Mouse (Mus musculus): ENCODE data around the gene Olfr198.
"Not testable (repeated sequence)": the region's sequence is repeated elsewhere in the genome, so short reads cannot be mapped to it uniquely, and the experiment has no call there.

Olfr198 gene

GRCm38 (mm10) chr16:59203433-59203832 is at the start of gene Olfr198:
Gene Olfr198, minus strand, starts transcription at chr16:59203533.
- DNase-seq (ENCODE audit: low spot score) = not testable (repeated sequence)

- no peak for DNase-seq (ENCODE audit: low spot score)
Observed at GRCm38 (mm10) chr16:59249684-59250083, 46.4 kb upstream of the Olfr198 start.

GRCm38 (mm10) chr16:59219667-59220066 is 16.3 kb upstream of the Olfr198 start, which contains the start of gene Olfr199:
Gene Olfr199, minus strand, starts transcription at chr16:59219767.
- not testable (repeated sequence) for DNase-seq (ENCODE audit: low spot score)

- DNase-seq (ENCODE audit: low spot score) = not testable (repeated sequence)
Observed at GRCm38 (mm10) chr16:59217861-59218260, 14.5 kb upstream of the Olfr198 start.

- DNase-seq (ENCODE audit: low spot score) = no peak
Observed at GRCm38 (mm10) chr16:59170354-59170753, 33.0 kb downstream of the Olfr198 start, which contains the start of gene Olfr196. Gene Olfr196, minus strand, starts transcription at chr16:59170454.

- no peak for DNase-seq (ENCODE audit: low spot score)
Observed at GRCm38 (mm10) chr16:59151996-59152395, 51.3 kb downstream of the Olfr198 start.

Measured in urinary bladder, postnatal 10 days (tissue).